Mouse (Mus musculus) CD4-positive naive resting alpha-beta T cell, adult 76 days (primary cell): ENCODE data around the gene Serpinb9f. TPM values are rescaled to one million over a fixed set of nuclear protein-coding genes. Genes with fewer than 3 reads are reported as not detected.

Experiments used
- total RNA-seq: library from RNA; stranded (reverse); gene quantifications from one replicate; pipeline ENCODE4 v1.2.4, GENCODE M21; 2023

The Serpinb9f gene
- total RNA-seq, result not detected

DNA sequence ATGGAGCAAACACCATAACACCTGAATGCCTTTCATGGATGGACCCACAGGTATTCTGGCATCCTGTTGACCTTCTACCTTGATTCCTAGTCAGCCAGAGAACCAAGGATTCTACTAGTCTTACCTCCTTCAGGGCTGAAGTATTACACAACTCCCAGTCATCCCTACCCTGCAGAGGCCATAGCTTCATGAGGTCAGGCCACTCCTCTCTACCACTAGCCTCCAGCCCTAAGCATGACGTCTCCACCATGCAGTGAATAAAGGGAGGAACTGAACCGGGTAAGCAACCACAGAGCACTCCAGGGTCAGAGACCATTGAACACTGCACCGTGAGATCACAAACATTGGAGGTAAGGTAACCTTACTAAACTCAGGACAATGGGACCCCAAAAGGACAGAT is at the start of gene Serpinb9f:
Serpinb9f (plus strand) TSS at position 301 of the 400 bp plus-strand sequence.

Other genes starting within 250 kb of the Serpinb9f start
- not detected for gene Serpinb1b, start 245.5 kb upstream of the Serpinb9f start, total RNA-seq
- gene Serpinb9c, start 164.3 kb upstream of the Serpinb9f start, total RNA-seq, result not detected
- not detected for gene Serpinb9d, start 131.1 kb upstream of the Serpinb9f start, total RNA-seq
- not detected for gene Serpinb9e, start 74.5 kb upstream of the Serpinb9f start, total RNA-seq
- gene Gm11397, start 71.7 kb downstream of the Serpinb9f start, total RNA-seq, result not detected
- not detected for gene Serpinb9g, start 160.7 kb downstream of the Serpinb9f start, total RNA-seq